Mouse (Mus musculus): Measurements from ENCODE around the gene Snapc3.
"Not testable (repeated sequence)": the region's sequence is repeated elsewhere in the genome, so short reads cannot be mapped to it uniquely, and the experiment has no call there.

Snapc3 gene

GRCm38 (mm10) chr4:83417820-83418186 is 279 bp downstream of the Snapc3 start:
- no peak for DNase-seq (ENCODE audit: low spot score)

- no peak for DNase-seq (ENCODE audit: low spot score)
Measured at GRCm38 (mm10) chr4:83418781-83419180, 1.3 kb downstream of the Snapc3 start.

- DNase-seq (ENCODE audit: low spot score), result no peak
Measured at GRCm38 (mm10) chr4:83423641-83424040, 6.1 kb downstream of the Snapc3 start.

- no peak for DNase-seq (ENCODE audit: low spot score)
Measured at GRCm38 (mm10) chr4:83425119-83425518, 7.6 kb downstream of the Snapc3 start.

- DNase-seq (ENCODE audit: low spot score), result no peak
Measured at GRCm38 (mm10) chr4:83427141-83427540, 9.6 kb downstream of the Snapc3 start.

GRCm38 (mm10) chr4:83427696-83428095 is 10.2 kb downstream of the Snapc3 start:
- DNase-seq (ENCODE audit: low spot score), result no peak

- DNase-seq (ENCODE audit: low spot score), result no peak
Measured at GRCm38 (mm10) chr4:83428845-83429244, 11.3 kb downstream of the Snapc3 start.

- DNase-seq (ENCODE audit: low spot score), result no peak
Measured at GRCm38 (mm10) chr4:83431950-83432349, 14.4 kb downstream of the Snapc3 start.

GRCm38 (mm10) chr4:83432901-83433300 is 15.4 kb downstream of the Snapc3 start:
- DNase-seq (ENCODE audit: low spot score), result no peak

GRCm38 (mm10) chr4:83436375-83436774 is 18.9 kb downstream of the Snapc3 start:
- no peak for DNase-seq (ENCODE audit: low spot score)

GRCm38 (mm10) chr4:83438116-83438515 is 20.6 kb downstream of the Snapc3 start:
- no peak for DNase-seq (ENCODE audit: low spot score)

GRCm38 (mm10) chr4:83439045-83439444 is 21.5 kb downstream of the Snapc3 start:
- DNase-seq (ENCODE audit: low spot score), result no peak

GRCm38 (mm10) chr4:83441050-83441449 is 23.5 kb downstream of the Snapc3 start:
- no peak for DNase-seq (ENCODE audit: low spot score)

- no peak for DNase-seq (ENCODE audit: low spot score)
Measured at GRCm38 (mm10) chr4:83450785-83451184, 33.3 kb downstream of the Snapc3 start.

GRCm38 (mm10) chr4:83460106-83460505 is 42.6 kb downstream of the Snapc3 start:
- DNase-seq (ENCODE audit: low spot score), result no peak

- DNase-seq (ENCODE audit: low spot score), result no peak
Measured at GRCm38 (mm10) chr4:83464827-83465226, 47.3 kb downstream of the Snapc3 start.

GRCm38 (mm10) chr4:83467615-83468014 is 50.1 kb downstream of the Snapc3 start:
- DNase-seq (ENCODE audit: low spot score), result no peak

GRCm38 (mm10) chr4:83468208-83468607 is 50.7 kb downstream of the Snapc3 start:
- DNase-seq (ENCODE audit: low spot score), result no peak

GRCm38 (mm10) chr4:83485250-83485649 is 67.7 kb downstream of the Snapc3 start:
- no peak for DNase-seq (ENCODE audit: low spot score)

- DNase-seq (ENCODE audit: low spot score), result peak; percentile 83
Measured at GRCm38 (mm10) chr4:83485735-83486116, 68.2 kb downstream of the Snapc3 start.

- DNase-seq (ENCODE audit: low spot score), result peak; percentile 80
Measured at GRCm38 (mm10) chr4:83486117-83486901, 68.8 kb downstream of the Snapc3 start, which contains the start of gene Psip1. TSS of gene Psip1 (minus strand) at chr4:83486459.

- DNase-seq (ENCODE audit: low spot score), result no peak
Measured at GRCm38 (mm10) chr4:83489121-83489520, 71.6 kb downstream of the Snapc3 start.

GRCm38 (mm10) chr4:83493112-83493511 is 75.6 kb downstream of the Snapc3 start:
- no peak for DNase-seq (ENCODE audit: low spot score)

- not testable (repeated sequence) for DNase-seq (ENCODE audit: low spot score)
Measured at GRCm38 (mm10) chr4:83497013-83497412, 79.5 kb downstream of the Snapc3 start.
